Mouse (Mus musculus) c-Kit-positive CD71-positive TER-119-negative erythroid progenitor cells, embryonic 14.5 days (primary cell): ENCODE measurements at regions not wholly inside any gene's neighbourhood (a gene's known extent, or its start where the extent isn't known, plus 50 kb on each side); places are given as distances from the start of the nearest gene placed in this dataset.

ENCODE experiments used
- DNase-seq: peaks from one replicate; pipeline ENCODE4 v3.0.0-alpha.2; 2013; ENCODE audit warnings: low read depth

GRCm38 (mm10) chr7:98768460-98768859 lies 65.6 kb downstream of the Thap12 start:
- no peak for DNase-seq

GRCm38 (mm10) chr7:98769111-98769734 lies 65.7 kb upstream of the Wnt11 start:
- no peak for DNase-seq

GRCm38 (mm10) chr7:98770257-98770890 lies 64.5 kb upstream of the Wnt11 start:
- DNase-seq = no peak

GRCm38 (mm10) chr7:98771134-98771775 lies 63.7 kb upstream of the Wnt11 start:
- DNase-seq = no peak

- DNase-seq = no peak
These were observed 60.3 kb upstream of the Wnt11 start for GRCm38 (mm10) chr7:98774597-98774996.

GRCm38 (mm10) chr7:98775031-98775430 lies 59.9 kb upstream of the Wnt11 start:
- no peak for DNase-seq

- DNase-seq = no peak
These were observed 57.5 kb upstream of the Wnt11 start for GRCm38 (mm10) chr7:98777304-98777849.

- peak; percentile 17 for DNase-seq
These were observed 56.0 kb upstream of the Wnt11 start for GRCm38 (mm10) chr7:98778929-98779328.

- DNase-seq = no peak
These were observed 51.4 kb upstream of the Wnt11 start for GRCm38 (mm10) chr7:98783521-98783920.

GRCm38 (mm10) chr7:98783954-98784353 lies 51.0 kb upstream of the Wnt11 start:
- DNase-seq = no peak

- DNase-seq = no peak
These were observed 50.5 kb upstream of the Wnt11 start for GRCm38 (mm10) chr7:98784369-98784931.
